Mouse (Mus musculus) fibroblast of lung, adult 2 months (primary cell): ENCODE results near the gene Rab11fip4.

Experiments used
- DNase-seq: peaks from one replicate; pipeline ENCODE4 v3.0.0-alpha.2; 2011; ENCODE audit warnings: low read depth

Rab11fip4 gene

GRCm38 (mm10) chr11:79654407-79654831 is 63.4 kb downstream of the Rab11fip4 start:
- no peak for DNase-seq

DNA sequence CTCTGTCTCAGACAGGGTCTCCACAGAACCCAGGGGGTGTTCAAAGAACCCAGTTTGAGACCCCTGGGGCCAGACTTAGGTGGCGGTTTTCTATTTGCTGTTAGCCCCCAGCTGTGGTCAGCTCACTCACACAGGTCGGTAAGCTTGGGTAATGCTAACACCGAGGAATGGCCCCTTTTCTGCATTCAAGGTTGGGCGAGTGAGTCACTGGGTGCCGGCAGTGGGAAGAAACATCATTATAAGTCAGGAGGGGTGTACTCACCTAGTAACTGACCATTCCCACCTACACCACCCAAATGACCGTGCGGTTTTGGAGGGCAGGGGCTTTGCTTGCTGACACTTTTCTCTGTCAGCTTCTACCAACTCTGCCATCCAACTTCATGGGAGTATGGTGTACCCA is 64.6 kb downstream of the Rab11fip4 start:
- peak; percentile 64 for DNase-seq

- no peak for DNase-seq
Measured at GRCm38 (mm10) chr11:79656491-79656890, 65.5 kb downstream of the Rab11fip4 start.

- no peak for DNase-seq
Measured at GRCm38 (mm10) chr11:79657053-79657452, 66.0 kb downstream of the Rab11fip4 start.

GRCm38 (mm10) chr11:79658205-79658825 is 67.3 kb downstream of the Rab11fip4 start:
- no peak for DNase-seq

DNA sequence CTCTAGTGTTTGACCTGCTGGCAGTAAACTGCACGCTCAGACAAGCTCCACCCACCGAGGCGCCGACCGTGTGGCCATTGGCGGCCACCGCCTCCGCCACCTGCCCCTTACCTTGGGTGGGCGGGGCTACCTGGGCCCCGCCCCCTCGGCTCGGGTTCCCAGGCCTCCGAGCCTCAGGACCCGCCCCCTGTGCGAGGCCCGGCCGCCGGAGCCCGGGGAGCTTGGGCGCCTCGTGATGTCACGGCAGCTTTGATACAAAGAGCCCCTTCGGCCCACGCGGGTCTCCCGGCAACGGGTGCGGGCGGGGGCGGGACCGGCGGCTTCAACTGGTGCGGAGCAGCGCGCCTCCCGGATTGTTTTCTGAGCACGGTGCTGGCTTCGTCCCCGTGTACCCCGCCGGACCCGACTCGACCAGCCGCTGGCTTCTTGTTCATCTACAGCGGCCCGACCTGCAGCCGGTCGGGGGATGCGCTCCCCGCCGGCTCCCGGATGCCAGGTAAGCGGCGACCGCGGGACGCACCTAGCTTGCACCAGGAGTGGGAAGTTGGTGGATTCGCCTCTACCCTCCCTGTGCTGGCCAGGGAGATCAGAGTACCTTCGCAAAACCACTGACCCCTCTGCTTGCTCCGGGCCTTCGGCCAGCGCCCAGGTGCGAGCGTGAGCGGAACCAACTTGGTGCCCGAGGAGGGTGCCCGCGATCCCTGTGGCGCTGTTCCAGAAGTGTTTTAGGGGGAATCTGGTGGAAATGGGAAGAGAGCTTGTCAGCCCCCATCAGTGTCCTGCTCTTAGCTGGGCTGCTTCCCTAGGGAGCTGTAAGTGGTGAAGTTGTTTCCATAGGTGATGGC is 69.6 kb downstream of the Rab11fip4 start:
- no peak for DNase-seq

GRCm38 (mm10) chr11:79661877-79662545 is 71.0 kb downstream of the Rab11fip4 start:
- DNase-seq = no peak

DNA sequence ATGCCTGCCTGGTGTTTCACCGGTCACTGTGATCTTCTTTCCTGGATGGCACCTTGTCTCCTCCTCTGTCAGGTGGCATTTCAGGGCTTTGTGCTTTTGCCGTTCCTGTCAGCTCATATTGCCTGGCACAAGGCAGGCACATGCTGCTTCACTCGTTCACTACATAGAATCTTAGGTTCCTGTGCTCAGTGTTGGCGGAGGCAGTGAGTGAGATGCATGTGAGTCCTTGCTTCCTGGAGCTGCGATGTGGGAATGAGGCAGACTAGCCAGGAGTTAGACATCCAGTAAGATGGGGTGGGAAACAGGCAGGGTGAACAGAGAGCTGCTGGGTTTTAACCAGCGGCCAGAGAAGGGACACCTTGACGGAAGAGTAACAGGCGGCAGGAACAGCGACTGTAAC is 72.1 kb downstream of the Rab11fip4 start:
- no peak for DNase-seq

DNA sequence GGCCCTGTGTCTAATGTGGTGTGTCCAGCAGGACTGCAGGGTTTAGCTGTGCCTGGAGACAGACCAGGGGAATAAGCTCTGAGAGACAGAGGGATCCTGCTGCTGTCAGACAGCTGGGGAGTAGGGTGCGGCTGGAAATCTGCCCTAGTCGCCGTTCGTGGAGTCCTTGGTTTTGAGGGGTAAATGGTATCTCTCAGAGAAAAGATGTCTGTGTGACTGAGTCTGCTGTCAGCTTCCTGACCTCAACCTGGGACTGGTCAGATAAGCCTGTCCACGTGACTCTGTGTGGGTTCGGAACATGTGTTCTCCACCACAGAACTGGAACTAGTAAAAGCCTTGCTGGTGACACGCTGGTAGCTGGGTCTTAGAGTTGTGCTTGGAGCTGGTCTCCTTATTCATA is 72.6 kb downstream of the Rab11fip4 start:
- DNase-seq = no peak

DNA sequence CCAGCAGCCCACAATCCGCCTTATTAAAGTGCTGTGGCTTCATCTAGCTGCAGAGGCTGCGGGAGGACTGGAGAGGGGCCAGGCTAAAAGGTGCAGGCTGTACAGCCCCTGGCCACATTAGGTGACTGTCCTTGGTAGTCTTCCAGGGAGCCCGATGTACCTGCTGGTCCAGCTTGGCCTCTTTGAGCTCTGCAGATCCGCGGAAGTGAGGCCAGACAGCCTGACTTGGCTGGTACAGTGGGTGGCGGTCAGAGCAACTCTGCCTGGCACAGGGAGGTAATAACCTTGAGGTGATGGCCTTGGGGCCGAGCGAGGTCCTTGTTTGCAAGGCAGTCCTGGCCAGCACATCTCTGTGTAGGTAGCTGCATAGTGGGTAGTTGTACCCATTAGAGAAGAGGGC is 75.5 kb downstream of the Rab11fip4 start:
- DNase-seq = no peak

GRCm38 (mm10) chr11:79669210-79669609 is 78.2 kb downstream of the Rab11fip4 start:
- no peak for DNase-seq

DNA sequence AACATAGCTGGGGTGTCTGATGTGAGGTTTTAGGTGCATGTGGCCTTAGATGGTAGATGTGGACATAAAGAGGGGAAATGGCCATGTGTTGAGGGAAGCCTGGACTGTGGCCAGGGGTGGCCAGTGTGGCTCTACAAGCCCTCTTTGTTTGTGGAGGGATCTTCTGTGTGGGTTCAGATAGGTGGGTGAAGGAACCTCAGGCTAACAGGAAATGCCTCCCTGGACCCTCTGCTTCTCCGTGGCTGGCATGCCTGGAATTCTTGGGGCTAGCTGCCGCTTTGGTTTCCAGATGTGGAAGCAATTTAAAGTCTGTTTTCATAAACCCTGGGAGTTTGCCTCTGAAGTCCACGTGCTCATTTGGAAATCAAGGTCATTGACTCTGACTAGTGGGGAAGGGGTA is 78.9 kb downstream of the Rab11fip4 start:
- DNase-seq = peak; percentile 38

- peak; percentile 55 for DNase-seq
Measured at GRCm38 (mm10) chr11:79670411-79670945, 79.5 kb downstream of the Rab11fip4 start.

- DNase-seq = no peak
Measured at GRCm38 (mm10) chr11:79671668-79672281, 80.8 kb downstream of the Rab11fip4 start.

DNA sequence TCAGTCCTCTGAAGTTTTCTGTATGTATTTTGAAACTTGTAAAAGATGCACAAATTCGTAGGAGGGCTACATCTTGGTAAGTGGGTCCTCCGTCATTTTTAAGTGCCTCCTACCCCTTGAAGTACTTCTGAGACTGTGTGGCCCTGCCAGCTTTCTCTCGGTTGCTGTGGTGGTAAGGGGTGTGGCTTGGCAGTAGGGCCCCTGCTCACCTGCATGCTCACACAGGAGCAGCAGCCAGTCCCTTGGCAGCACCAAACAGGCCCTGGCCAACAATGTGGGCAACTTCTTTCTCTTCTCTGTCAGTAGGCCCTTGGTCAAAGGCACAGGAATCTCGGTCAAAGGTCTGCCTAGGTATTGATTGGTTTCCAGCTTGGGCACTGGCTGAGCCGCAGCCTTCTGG is 82.1 kb downstream of the Rab11fip4 start:
- no peak for DNase-seq

- DNase-seq = no peak
Measured at GRCm38 (mm10) chr11:79673717-79674116, 82.7 kb downstream of the Rab11fip4 start.

GRCm38 (mm10) chr11:79674231-79674630 is 83.2 kb downstream of the Rab11fip4 start:
- DNase-seq = no peak

DNA sequence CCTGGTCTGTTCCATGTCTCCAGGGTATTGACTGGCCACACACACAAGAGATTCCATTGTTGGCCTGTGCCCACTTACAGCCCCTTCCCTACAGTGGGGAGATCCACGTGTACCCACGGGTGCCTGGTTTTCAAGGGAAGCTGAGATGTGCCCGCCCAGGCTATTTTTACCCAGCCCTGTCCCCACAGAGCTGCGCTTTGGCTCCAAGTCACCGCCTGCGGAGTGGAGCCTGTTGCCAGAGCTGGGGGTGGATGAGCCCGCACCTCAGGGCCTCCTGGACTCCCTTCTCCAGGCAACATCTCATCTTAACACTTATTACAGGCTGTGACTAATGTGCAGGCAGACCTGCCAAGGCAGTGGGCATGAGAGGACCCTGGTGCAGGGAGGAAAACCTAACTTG is 83.6 kb downstream of the Rab11fip4 start:
- no peak for DNase-seq

DNA sequence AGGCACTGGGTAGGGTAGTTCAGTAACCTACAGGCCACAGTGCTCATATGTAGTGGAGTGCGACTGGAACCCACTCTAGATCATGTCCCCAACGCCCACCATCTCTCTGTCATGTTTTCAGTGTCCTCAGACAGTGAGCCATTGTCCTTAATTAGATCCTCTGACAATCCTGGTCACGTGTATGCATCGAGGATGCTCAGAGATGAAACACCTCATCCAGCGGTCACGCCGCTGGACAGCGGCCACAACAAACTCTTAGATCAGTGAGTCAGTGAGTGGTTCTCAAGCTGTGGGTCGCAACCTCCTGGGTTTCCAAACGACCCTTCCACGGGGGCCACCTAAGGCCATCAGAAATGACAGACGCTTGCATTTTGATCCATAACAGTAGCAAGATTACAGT is 84.3 kb downstream of the Rab11fip4 start:
- no peak for DNase-seq

GRCm38 (mm10) chr11:79675994-79676393 is 85.0 kb downstream of the Rab11fip4 start:
- no peak for DNase-seq

GRCm38 (mm10) chr11:79676483-79676967 is 85.5 kb downstream of the Rab11fip4 start:
- no peak for DNase-seq

DNA sequence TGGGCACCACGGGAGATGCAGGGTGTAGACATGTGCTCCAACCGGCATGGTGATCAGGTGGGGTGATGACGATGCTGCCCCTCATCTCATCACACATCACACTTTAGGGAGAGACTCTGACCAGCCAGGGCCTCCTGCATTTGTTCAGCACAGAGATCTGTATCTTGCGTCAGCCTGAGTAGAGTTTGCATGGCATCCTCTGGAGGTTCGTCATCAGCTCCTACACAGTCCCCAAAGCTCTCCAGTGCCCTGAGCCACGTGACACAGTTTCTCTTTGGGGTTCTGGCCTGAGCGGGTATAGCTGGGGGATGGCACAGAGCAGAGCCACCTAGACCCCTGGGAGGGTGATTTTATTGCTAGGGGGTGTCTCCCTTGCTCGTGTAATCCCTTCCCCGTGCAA is 86.4 kb downstream of the Rab11fip4 start:
- no peak for DNase-seq
